Mouse (Mus musculus) kidney, embryonic 15.5 days (tissue): ENCODE measurements around the gene Psmd13. TPM values are rescaled to one million over a fixed set of nuclear protein-coding genes. Genes with fewer than 3 reads are reported as not detected.

Source experiments
- ATAC-seq: fragments of 200-750 bp; cut with Nextera tagmentation; replicated peaks from 2 replicates; pipeline ENCODE4 v1.8.0; 2017; ENCODE audit warnings: moderate TSS enrichment; ENCODE audit not compliant: low FRiP score
- H3K27ac ChIP-seq: fragments of 300-500 bp; sonication (generic); 2 replicates; pipeline ENCODE4 v1.5.1; 2015; ENCODE audit warnings: mild to moderate bottlenecking, inconsistent platforms
- H3K27me3 ChIP-seq: fragments of 300-500 bp; sonication (generic); 2 replicates; pipeline ENCODE4 v1.6.1; 2015; ENCODE audit warnings: inconsistent platforms
- H3K36me3 ChIP-seq: fragments of 300-500 bp; sonication (generic); 2 replicates; pipeline ENCODE4 v1.6.1; 2015; ENCODE audit warnings: inconsistent platforms
- H3K4me1 ChIP-seq: fragments of 300-500 bp; sonication (generic); 2 replicates; pipeline ENCODE4 v1.6.1; 2015; ENCODE audit warnings: inconsistent platforms
- H3K4me2 ChIP-seq: fragments of 300-500 bp; sonication (generic); 2 replicates; pipeline ENCODE4 v1.6.1; 2015; ENCODE audit warnings: moderate library complexity, mild to moderate bottlenecking, inconsistent platforms
- H3K4me3 ChIP-seq: fragments of 300-500 bp; sonication (generic); replicated peaks from 2 replicates; pipeline ENCODE4 v1.5.1; 2015; ENCODE audit warnings: mild to moderate bottlenecking, inconsistent platforms
- H3K9ac ChIP-seq: fragments of 300-500 bp; sonication (generic); 2 replicates; pipeline ENCODE4 v1.6.1; 2015; ENCODE audit warnings: mild to moderate bottlenecking, inconsistent platforms
- H3K9me3 ChIP-seq: fragments of 300-500 bp; sonication (generic); replicated peaks from 2 replicates; pipeline ENCODE4 v1.6.1; 2016; ENCODE audit warnings: inconsistent platforms
- WGBS: fragments of 180-500 bp; shearing (Covaris S2); methylation state at CpG from one replicate; pipeline ENCODE4 v1.1.7; 2015; ENCODE audit warnings: mixed read lengths; 5-methylcytosine and 5-hydroxymethylcytosine counted together
- polyA plus RNA-seq: library from polyadenylated mRNA; unstranded; fragments of >200 nt; fragmentation: Nextera tagmentation; extraction: Ambion mirVana; gene quantifications from 2 replicates; pipeline ENCODE4 v1.2.1, GENCODE M21; 2015

Psmd13 gene
- polyA plus RNA-seq, 1 experiment from 2014 or later, result 241 TPM

DNA sequence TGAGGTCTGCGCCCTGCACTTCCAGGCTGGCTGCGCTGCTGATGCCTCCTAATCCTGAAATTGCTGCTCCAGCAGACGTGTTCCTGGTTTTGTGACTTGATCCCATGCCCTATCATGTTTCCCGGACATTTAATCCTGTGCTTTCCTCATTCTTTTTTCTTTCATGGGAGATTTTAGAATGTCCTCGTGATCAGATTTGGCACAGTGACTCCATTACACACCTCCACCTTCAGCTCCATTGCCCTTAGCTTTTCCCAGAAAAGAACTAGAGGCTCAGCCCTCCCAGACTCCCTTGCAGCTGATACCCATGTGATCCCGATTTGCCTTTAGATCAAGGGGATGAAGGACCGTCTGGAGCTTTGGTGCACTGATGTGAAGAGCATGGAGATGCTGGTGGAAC is 16.1 kb downstream of the Psmd13 start:
- H3K4me1 ChIP-seq, result peaks cover 8% of the 10 kb centered on the region; the same call in 1 of the 2 replicates
- WGBS, result 81% methylated on average over 7 of the region's 7 CpGs
- H3K4me3 ChIP-seq, result no peak overlapping the region
- H3K9ac ChIP-seq, result no peak overlapping the region
- peaks cover 61% of the 10 kb centered on the region for H3K36me3 ChIP-seq
- H3K27me3 ChIP-seq, result no peaks in the 10 kb centered on the region
- no peak for ATAC-seq
- no peak overlapping the region for H3K27ac ChIP-seq
- H3K9me3 ChIP-seq, result no peaks in the 10 kb centered on the region
- no peak overlapping the region for H3K4me2 ChIP-seq

DNA sequence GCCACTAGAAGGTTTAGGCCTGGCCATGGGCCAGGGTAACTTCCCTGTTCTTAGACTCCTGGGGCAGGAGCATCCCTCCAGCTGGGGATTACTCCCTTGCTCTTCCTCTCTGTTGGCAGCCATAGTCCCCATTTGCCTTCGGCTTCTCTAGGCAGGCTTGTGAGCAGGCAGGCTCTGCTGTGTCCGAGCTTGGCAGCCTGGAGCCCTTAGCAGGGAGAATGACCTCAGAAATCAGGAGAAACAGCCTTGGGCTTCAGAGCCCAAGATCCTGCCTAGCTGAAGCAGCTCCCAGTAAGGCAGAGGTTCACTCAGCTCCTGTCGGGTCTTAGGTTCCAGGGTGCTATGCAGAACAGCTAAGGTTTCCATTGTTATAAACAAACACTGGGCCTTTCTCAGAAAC is 17.4 kb downstream of the Psmd13 start:
- no peak for ATAC-seq
- H3K27ac ChIP-seq, result no peak overlapping the region
- WGBS, result 83% methylated on average over 3 of the region's 3 CpGs

DNA sequence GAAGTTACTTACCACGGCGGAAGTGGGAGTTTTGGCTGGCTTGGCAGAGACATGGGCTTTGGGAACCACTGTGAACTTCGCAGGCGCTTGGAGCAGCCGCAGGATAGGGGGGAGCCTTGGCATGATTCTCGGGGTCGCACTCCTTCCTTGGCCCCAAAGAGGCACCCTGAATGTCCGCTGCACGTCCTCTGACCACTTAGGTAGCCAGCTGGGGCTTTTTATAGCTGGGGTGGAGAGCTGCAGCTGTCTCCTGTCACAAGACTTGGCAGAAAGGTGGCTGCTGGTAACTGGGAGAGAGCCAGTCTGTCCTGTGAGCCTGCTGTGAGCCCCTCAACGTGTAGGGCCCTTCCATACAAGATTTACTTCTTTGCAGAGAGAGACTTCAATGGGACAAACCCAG is 18.5 kb downstream of the Psmd13 start, which contains the start of gene Cox8b:
TSS of gene Cox8b (minus strand) at position 227 of the 400 bp plus-strand sequence.
- WGBS, result 62% methylated on average over 10 of the region's 10 CpGs
- H3K27me3 ChIP-seq, result no peaks in the 10 kb centered on the region
- H3K9me3 ChIP-seq, result no peaks in the 10 kb centered on the region
- H3K9ac ChIP-seq, result no peak within 1 kb of the TSS
- 0 out of 2 replicates have a peak within 1 kb of the TSS, but pooled peaks have one; percentile 11 for H3K27ac ChIP-seq
- H3K4me3 ChIP-seq, result no peak within 1 kb of the TSS
- H3K4me2 ChIP-seq, result no peak within 1 kb of the TSS
- peaks cover 41% of the 10 kb centered on the region for H3K36me3 ChIP-seq
- H3K4me1 ChIP-seq, result peaks cover 14% of the 10 kb centered on the region; the same call in 1 of the 2 replicates
- ATAC-seq, result no peak

More for the DNA sequence above, 17.4 kb downstream of the Psmd13 start:
- peaks cover 51% of the 10 kb centered on the region for H3K36me3 ChIP-seq
- peaks cover 14% of the 10 kb centered on the region; the same call in 1 of the 2 replicates for H3K4me1 ChIP-seq
- H3K9ac ChIP-seq, result no peak overlapping the region
- no peak overlapping the region for H3K4me2 ChIP-seq
- no peaks in the 10 kb centered on the region for H3K27me3 ChIP-seq
- no peak overlapping the region for H3K4me3 ChIP-seq
- H3K9me3 ChIP-seq, result no peaks in the 10 kb centered on the region

DNA sequence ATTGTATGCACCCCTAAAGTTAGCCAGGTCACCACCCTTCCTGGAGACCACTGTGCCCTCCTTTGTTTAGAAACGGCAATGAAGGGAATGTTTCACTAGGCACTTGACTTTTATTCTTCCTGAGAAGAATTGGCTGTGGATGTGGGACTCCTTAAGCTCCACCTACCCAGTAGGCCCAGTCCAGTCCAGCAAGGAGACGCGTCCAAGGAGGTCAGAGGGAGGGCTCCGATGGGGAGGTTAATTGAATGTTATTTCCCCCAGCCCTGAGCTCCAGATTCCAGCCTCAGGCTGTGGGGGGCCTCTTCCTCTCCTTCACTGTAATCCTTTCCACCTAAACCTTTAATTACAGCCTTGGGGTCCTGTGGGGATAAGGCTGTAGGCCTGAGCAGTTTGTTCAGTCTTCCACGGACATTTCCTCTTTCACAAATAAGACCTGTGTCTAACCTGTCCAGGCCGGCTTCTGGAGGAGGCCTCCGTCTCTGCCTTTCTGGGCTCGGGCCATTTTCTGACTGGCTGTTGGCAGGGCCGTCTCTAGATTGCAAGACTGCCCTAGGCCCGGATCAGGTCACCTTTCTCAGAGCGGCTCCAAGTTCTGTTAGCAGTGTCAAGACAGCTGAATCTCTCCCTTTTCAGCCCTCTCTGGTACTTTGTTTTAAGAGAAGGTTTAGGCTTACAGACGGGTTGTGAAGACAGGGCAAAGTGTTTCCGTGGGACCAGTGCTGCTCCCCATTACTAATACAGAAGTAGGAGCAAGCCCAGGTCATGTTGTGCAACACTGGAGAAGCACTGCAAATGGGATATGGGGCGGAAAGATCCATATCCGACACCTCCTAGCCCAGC is 20.5 kb downstream of the Psmd13 start:
- no peak for ATAC-seq
- Histone ChIP-seq H3K36me3 (peaks cover 23% of the 10 kb centered on the region), H3K27me3 (no peaks in the 10 kb centered on the region), H3K9ac (no peak overlapping the region), H3K4me1 (peaks cover 14% of the 10 kb centered on the region; the same call in 1 of the 2 replicates), H3K9me3 (no peaks in the 10 kb centered on the region), H3K4me3 (no peak overlapping the region), H3K4me2 (no peak overlapping the region), H3K27ac (peak overlapping the region; percentile 56)
- WGBS, result 65% methylated on average over 15 of the region's 15 CpGs

DNA sequence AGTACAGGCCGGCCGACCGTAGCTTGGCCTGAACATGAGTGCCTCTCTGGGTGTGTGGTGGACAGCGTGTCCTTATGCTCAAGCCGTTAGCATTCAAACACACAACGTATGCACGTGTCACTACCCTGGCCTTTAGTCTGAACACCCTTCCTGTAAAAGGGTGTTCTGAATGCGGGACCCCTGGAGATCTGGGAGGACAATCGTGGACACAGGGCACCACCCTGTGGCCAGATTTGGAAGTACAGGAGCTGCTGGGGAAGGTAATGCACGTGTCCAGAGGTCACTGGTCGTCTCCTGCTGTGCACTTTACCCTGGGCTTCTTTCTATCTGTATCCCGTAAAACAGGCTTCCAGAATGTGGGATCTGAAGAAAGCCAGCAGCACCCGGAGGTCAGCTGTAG is 21.4 kb downstream of the Psmd13 start:
- Histone ChIP-seq H3K4me1 (peaks cover 17% of the 10 kb centered on the region; the same call in 1 of the 2 replicates), H3K27ac (0 out of 2 replicates have a peak overlapping the region, but pooled peaks have one; percentile 56), H3K4me3 (no peak overlapping the region), H3K4me2 (no peak overlapping the region), H3K9me3 (no peaks in the 10 kb centered on the region), H3K9ac (no peak overlapping the region), H3K36me3 (peaks cover 14% of the 10 kb centered on the region), H3K27me3 (no peaks in the 10 kb centered on the region)
- 24% methylated on average over 13 of the region's 13 CpGs for WGBS
- ATAC-seq, result peak; percentile 37; the same call in 1 of the 2 replicates

DNA sequence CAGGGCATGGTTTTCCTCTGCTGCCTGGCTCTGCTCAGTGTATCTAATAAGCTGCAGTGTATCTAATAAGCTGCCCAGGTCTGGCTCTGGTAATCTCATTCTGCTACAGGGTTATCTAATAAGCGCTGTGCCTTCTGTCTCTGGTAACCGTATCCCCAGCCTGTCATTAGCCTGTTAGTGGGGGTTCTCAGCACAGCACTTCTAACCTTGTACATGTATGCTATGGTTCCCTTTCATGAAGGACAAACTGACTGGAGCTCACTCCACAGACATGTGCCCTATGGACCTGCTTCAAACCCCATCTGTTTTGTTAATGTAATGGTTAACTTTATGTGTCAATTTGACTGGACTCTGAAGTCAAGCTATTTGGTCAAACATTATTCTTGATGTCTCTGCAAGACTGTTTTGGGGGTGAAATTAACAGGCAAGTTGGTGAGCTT is 23.9 kb downstream of the Psmd13 start:
- H3K4me2 ChIP-seq, result no peak overlapping the region
- H3K9ac ChIP-seq, result no peak overlapping the region
- H3K27ac ChIP-seq, result peak overlapping the region; percentile 61; the same call in 1 of the 2 replicates
- H3K27me3 ChIP-seq, result no peaks in the 10 kb centered on the region
- no peaks in the 10 kb centered on the region for H3K36me3 ChIP-seq
- H3K4me1 ChIP-seq, result peaks cover 25% of the 10 kb centered on the region
- 87% methylated on average over 2 of the region's 2 CpGs for WGBS
- H3K4me3 ChIP-seq, result no peak overlapping the region
- H3K9me3 ChIP-seq, result no peaks in the 10 kb centered on the region
- ATAC-seq, result no peak

DNA sequence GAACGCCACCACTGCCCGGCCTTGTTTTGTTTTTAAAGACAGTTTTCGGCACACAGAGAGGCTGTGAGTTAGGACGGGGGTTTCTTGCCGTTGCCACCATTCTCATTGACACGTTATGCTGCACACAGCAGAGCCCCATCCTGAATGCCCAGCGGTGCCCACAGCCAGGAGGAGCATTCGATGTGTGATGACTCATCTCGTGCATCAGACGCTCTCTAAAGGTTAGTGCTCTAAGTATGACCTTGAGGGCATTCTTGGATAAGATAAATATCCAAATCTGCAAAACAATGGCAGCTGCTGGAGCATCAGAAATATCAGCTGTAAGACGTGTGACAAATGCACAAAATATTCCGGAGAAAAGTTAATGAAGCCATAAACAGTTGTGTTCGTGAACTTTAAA is 25.4 kb downstream of the Psmd13 start:
- Histone ChIP-seq H3K27ac (no peak overlapping the region), H3K4me1 (peaks cover 24% of the 10 kb centered on the region), H3K4me2 (no peak overlapping the region), H3K4me3 (no peak overlapping the region), H3K36me3 (no peaks in the 10 kb centered on the region), H3K27me3 (no peaks in the 10 kb centered on the region), H3K9me3 (no peaks in the 10 kb centered on the region), H3K9ac (no peak overlapping the region)
- ATAC-seq, result no peak
- WGBS, result 82% methylated on average over 13 of the region's 13 CpGs

DNA sequence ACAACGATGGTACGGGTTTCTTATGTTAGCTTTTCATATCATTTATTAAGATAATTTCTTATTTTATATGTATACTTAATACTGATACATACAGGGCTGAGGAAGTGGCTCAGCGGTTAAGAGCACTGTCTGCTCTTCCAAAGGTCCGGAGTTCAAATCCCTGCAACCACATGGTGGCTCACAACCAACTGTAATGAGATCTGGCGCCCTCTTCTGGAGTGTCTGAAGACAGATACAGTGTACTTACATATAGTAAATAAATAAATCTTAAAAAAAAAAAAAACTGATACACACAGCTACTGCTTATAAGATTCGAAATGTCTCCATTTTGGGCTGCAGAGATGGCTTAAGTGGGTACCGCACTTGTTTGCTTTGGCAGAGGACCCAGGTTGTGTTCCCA is 25.9 kb downstream of the Psmd13 start:
- Histone ChIP-seq H3K4me3 (no peak overlapping the region), H3K27me3 (no peaks in the 10 kb centered on the region), H3K27ac (no peak overlapping the region), H3K36me3 (no peaks in the 10 kb centered on the region), H3K9ac (no peak overlapping the region), H3K4me1 (peaks cover 21% of the 10 kb centered on the region), H3K9me3 (no peaks in the 10 kb centered on the region), H3K4me2 (no peak overlapping the region)
- ATAC-seq, result no peak
- 84% methylated on average over 7 of the region's 7 CpGs for WGBS

DNA sequence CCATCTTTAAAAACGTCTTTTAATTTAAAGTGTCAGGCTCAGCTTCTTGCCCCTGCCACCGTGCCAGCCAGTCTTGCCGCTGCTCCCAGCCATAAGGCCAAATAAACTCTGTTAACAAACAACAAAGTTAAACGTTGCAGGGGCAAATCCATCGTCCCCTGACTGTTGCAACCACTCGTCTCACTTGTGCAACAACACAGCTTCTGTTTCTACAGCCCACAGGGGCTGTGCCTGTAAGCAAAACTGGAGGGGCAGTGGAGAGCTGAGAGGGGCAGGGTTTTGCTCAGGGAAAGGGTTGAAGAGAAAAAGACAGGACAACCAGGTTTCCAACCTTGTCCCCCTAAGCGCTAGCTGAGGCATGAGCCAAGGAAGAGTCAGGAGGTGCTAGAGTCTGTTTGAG is 26.4 kb downstream of the Psmd13 start:
- H3K36me3 ChIP-seq, result no peaks in the 10 kb centered on the region
- no peaks in the 10 kb centered on the region for H3K27me3 ChIP-seq
- WGBS, result 46% methylated on average over 7 of the region's 7 CpGs
- H3K27ac ChIP-seq, result 0 out of 2 replicates have a peak overlapping the region, but pooled peaks have one; percentile 23
- peak overlapping the region; percentile 86; the same call in 1 of the 2 replicates for H3K4me2 ChIP-seq
- H3K9ac ChIP-seq, result no peak overlapping the region
- H3K4me1 ChIP-seq, result peaks cover 21% of the 10 kb centered on the region
- no peak for ATAC-seq
- peak overlapping the region; percentile 46; the same call in 1 of the 2 replicates for H3K4me3 ChIP-seq
- H3K9me3 ChIP-seq, result no peaks in the 10 kb centered on the region

DNA sequence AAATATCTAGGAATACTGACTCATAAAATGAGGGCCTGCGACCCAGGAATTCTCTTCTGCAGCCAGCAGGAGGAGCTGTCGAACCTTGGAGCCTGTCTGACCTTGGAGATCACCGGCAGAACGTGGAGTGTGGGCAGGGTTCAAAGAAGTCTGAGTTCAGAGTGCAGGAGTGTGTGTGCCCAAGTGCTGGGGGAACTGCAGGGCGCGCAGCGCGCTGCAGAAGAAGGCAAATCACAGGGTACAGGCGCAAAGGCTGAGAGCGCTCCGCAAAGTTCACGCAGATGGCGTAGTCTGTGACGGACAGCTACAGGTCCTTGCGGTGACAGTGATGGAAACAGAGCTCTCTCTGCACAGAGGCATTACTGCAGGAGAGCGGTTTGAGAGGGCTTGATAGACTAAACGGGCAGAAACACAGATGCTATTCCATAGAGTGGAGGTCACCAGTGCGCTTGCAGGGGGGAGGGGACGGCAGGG is 26.9 kb downstream of the Psmd13 start:
- 1% methylated on average over 19 of the region's 19 CpGs for WGBS
- Histone ChIP-seq H3K36me3 (no peaks in the 10 kb centered on the region), H3K4me2 (peak overlapping the region; percentile 86), H3K4me1 (peaks cover 19% of the 10 kb centered on the region), H3K4me3 (peak overlapping the region; percentile 46), H3K27me3 (no peaks in the 10 kb centered on the region), H3K9ac (peak overlapping the region; percentile 29; the same call in 1 of the 2 replicates), H3K27ac (peak overlapping the region; percentile 43; the same call in 1 of the 2 replicates), H3K9me3 (no peaks in the 10 kb centered on the region)
- ATAC-seq, result peak; percentile 86

DNA sequence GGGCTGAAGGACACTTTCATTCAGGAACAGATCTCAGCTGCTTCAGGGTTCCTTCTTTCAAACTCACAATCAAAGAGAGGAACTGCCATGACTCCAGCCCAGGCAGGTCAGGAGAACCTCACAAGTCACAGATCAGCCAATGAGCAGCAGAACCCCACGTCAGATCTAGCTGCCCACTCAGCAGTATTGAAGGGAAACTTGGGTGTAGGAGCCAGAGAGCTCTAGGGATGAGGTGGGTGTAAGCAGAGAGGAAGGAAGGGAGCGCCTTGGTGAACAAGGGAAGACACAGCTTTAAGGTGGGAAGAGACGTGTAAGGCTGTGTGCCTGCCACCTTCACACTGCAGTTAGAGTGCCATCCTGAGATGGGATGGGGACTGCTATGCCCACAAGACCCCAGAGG is 30.5 kb downstream of the Psmd13 start:
- Histone ChIP-seq H3K4me3 (no peak overlapping the region), H3K9ac (no peak overlapping the region), H3K4me1 (peaks cover 19% of the 10 kb centered on the region), H3K9me3 (no peaks in the 10 kb centered on the region), H3K27ac (peak overlapping the region; percentile 59; the same call in 1 of the 2 replicates), H3K27me3 (peaks cover 1% of the 10 kb centered on the region; the same call in 1 of the 2 replicates), H3K4me2 (no peak overlapping the region), H3K36me3 (no peaks in the 10 kb centered on the region)
- 64% methylated on average over 3 of the region's 3 CpGs for WGBS
- ATAC-seq, result no peak

DNA sequence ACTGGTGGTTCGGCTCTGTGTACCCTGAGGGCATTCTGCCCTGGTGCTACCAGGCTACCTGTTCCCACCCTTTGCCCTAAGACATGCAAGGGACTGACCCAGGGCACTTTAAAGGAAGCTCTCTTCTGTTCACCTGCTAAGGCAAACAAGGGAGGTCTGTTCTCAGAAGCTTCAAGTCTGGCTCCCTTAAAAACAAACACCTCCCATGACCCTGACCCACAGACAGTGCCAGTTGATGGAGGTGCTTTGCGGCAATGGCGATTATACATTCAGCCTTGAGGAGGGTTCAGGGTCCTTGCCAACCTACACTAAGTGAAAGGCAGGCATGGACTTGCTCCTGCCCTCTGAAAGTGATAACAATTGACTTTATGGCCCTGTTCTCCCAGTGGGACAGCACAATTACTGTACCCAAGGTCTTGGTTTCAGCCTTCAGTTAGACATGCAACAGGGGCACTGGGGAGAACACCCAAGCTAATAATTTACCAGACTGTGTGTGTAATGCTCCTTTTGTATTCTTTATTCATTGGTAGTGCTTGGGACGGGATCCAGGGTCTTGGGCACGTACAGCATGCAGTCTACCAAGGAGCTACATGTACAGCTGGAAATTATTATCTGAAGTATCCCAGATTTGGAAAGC is 31.2 kb downstream of the Psmd13 start:
- Histone ChIP-seq H3K9me3 (no peaks in the 10 kb centered on the region), H3K4me2 (no peak overlapping the region), H3K9ac (no peak overlapping the region), H3K27ac (peak overlapping the region; percentile 59), H3K36me3 (no peaks in the 10 kb centered on the region), H3K27me3 (peaks cover 8% of the 10 kb centered on the region), H3K4me3 (no peak overlapping the region), H3K4me1 (peaks cover 19% of the 10 kb centered on the region)
- ATAC-seq, result peak; percentile 35; the same call in 1 of the 2 replicates
- WGBS, result 72% methylated on average over 5 of the region's 5 CpGs
